Mouse (Mus musculus): ENCODE data around the gene Aoc1. TPM values are rescaled to one million over a fixed set of nuclear protein-coding genes. Genes with fewer than 3 reads are reported as not detected.

Aoc1 gene
- not detected in 2 replicates for polyA plus RNA-seq (2016; fragmentation: Nextera tagmentation; extraction: Ambion mirVana)

DNA sequence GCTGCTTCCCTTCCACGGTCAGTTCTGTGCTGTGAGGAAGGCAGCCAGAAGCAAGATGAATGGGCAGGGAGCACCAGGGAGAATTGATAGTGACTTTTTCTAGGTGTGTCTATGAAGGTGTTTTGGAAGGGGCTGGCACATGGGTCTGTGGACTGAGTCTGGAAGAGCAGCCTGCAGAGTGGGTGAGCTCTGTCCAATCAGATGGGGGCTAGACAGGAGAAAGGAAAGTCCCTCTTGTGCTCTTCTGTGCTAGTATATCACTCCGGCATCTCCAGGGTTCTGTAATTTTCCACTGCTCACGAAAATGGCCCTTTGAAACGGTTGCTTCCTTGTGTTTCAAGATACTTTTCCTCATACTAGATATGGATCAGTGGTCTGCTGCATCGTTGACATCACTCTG, at the start of gene Aoc1:
Gene Aoc1, plus strand, starts transcription at position 301 of the 400 bp plus-strand sequence.
- Histone ChIP-seq H3K4me3 (no peak within 1 kb of the TSS), H3K27me3 (ENCODE audit: low read depth, poor library complexity, severe bottlenecking) (no peaks in the 10 kb centered on the region), H3K9me3 (replicated peaks) (no peaks in the 10 kb centered on the region), H3K4me1 (no peaks in the 10 kb centered on the region; the same call in 1 of the 2 replicates), H3K27ac (no peak within 1 kb of the TSS), H3K36me3 (no peaks in the 10 kb centered on the region)
- DNase-seq (ENCODE audit: low spot score) = peak; percentile 11
- 82% methylated on average over 5 of the region's 5 CpGs for WGBS

DNA sequence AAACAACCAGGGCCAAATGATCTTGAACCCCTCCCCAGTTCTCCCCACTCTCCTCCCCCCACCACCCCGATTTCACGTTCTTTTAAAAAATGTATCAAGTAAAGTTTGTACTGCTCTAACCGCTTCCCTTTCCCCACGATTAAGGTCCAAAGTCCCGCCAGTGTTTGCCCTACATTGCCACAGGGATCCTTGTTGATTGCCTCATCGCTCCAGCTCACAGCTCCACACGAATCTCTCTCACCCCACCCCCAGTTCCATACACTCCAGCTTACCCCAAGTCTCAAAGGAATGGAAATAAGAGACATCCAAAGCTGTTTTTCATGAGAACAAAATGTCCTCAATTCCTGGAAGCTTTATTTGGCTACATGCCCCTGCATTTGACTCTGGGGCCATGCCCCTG, 47.7 kb upstream of the Aoc1 start:
- no peak overlapping the region for H3K27ac ChIP-seq
- 72% methylated on average over 7 of the region's 7 CpGs for WGBS

DNA sequence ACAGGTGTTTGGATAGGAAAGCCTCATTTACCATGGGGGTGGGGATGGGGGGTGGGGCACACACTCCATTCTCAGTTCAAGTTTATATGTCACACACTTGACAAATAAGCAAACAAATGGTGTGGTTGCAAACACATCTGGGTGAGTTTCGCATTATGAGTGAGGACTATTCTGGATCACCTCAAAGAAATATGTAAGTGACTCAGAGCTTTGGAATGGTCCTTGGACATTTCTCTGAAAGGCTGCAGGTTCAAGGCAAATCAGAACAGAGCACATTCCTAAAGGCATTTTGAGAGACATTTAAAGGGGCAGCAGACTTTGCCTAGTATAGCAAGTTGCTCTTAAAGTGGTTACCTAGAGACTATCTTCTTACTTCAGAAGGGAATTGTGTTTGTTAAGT, 43.7 kb upstream of the Aoc1 start:
- Histone ChIP-seq H3K27ac (no peak overlapping the region), H3K27me3 (ENCODE audit: low read depth, poor library complexity, severe bottlenecking) (no peaks in the 10 kb centered on the region), H3K9me3 (replicated peaks) (no peaks in the 10 kb centered on the region), H3K4me3 (no peak overlapping the region), H3K36me3 (peaks cover 13% of the 10 kb centered on the region), H3K4me1 (0 out of 2 replicates have a peak, but pooled peaks cover 3% of the 10 kb centered on the region)
- DNase-seq (ENCODE audit: low spot score) = no peak
- WGBS = 78% methylated on average over 1 of the region's 1 CpGs

More for the DNA sequence above, 47.7 kb upstream of the Aoc1 start:
- no peak for DNase-seq (ENCODE audit: low spot score)
- Histone ChIP-seq H3K36me3 (no peaks in the 10 kb centered on the region), H3K9me3 (replicated peaks) (no peaks in the 10 kb centered on the region), H3K4me3 (no peak overlapping the region), H3K4me1 (0 out of 2 replicates have a peak, but pooled peaks cover 3% of the 10 kb centered on the region), H3K27me3 (ENCODE audit: low read depth, poor library complexity, severe bottlenecking) (no peaks in the 10 kb centered on the region)

GRCm38 (mm10) chr6:48829651-48830050, 43.0 kb upstream of the Aoc1 start:
- H3K27ac ChIP-seq = no peak overlapping the region
- 0 out of 2 replicates have a peak, but pooled peaks cover 3% of the 10 kb centered on the region for H3K4me1 ChIP-seq
- DNase-seq (ENCODE audit: low spot score) = no peak
- H3K4me3 ChIP-seq = no peak overlapping the region
- H3K27me3 ChIP-seq (ENCODE audit: low read depth, poor library complexity, severe bottlenecking) = no peaks in the 10 kb centered on the region
- H3K36me3 ChIP-seq = peaks cover 20% of the 10 kb centered on the region
- no peaks in the 10 kb centered on the region for H3K9me3 ChIP-seq (replicated peaks)

DNA sequence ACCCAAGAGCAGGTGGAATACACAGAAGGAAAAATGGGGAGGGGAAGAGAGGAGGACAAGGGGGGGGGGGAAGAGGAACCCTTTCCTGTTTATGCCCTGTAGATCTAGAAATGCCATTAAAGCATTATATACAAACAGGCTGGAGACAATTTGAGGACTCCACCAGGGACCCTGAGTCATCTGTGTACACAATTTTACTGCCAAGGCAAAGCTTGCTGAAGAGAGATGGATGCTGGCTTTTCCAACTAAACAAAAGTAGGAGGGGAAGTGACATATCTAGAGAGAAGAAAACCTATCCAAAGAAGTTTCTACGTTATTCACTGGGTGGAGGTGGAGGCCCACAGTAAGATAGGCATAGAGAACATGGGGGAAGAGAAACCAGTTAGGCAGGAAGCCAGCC, 42.5 kb upstream of the Aoc1 start:
- H3K27ac ChIP-seq = no peak overlapping the region
- H3K9me3 ChIP-seq (replicated peaks) = no peaks in the 10 kb centered on the region
- WGBS = 73% methylated on average over 1 of the region's 1 CpGs
- H3K27me3 ChIP-seq (ENCODE audit: low read depth, poor library complexity, severe bottlenecking) = no peaks in the 10 kb centered on the region
- H3K4me3 ChIP-seq = no peak overlapping the region
- peaks cover 26% of the 10 kb centered on the region for H3K36me3 ChIP-seq
- DNase-seq (ENCODE audit: low spot score) = no peak
- 0 out of 2 replicates have a peak, but pooled peaks cover 3% of the 10 kb centered on the region for H3K4me1 ChIP-seq

- Histone ChIP-seq H3K27me3 (ENCODE audit: low read depth, poor library complexity, severe bottlenecking) (no peaks in the 10 kb centered on the region), H3K27ac (no peak overlapping the region), H3K4me3 (no peak overlapping the region), H3K36me3 (peaks cover 34% of the 10 kb centered on the region), H3K4me1 (0 out of 2 replicates have a peak, but pooled peaks cover 3% of the 10 kb centered on the region), H3K9me3 (replicated peaks) (no peaks in the 10 kb centered on the region)
- whole genome bisulfite sequencing = 91% methylated on average over 5 of the region's 5 CpGs
- DNase-seq (ENCODE audit: low spot score) = no peak
Measured at GRCm38 (mm10) chr6:48831141-48831540, 41.6 kb upstream of the Aoc1 start.

DNA sequence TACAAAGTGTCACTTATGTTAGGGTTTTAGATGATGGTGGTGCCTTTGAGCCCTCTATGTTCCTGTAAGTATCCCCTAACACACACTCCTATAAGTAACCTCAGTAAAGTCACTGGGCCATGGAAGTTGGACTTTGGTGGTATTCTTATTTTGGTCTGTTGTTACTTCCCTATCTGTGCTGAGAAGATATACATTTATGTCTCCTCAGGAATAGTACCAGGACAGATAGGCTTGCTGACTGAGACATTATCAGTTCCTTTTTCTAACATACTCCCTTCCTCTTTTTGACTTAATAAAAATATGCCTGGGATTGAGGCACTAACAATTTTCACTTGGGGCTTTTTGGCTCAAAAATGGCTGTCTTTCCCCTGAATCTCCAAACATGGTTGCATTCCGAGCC, 40.3 kb upstream of the Aoc1 start:
- H3K36me3 ChIP-seq = peaks cover 34% of the 10 kb centered on the region
- H3K27ac ChIP-seq = no peak overlapping the region
- no peaks in the 10 kb centered on the region for H3K27me3 ChIP-seq (ENCODE audit: low read depth, poor library complexity, severe bottlenecking)
- H3K9me3 ChIP-seq (replicated peaks) = no peaks in the 10 kb centered on the region
- WGBS = 83% methylated on average over 1 of the region's 1 CpGs
- DNase-seq (ENCODE audit: low spot score) = no peak
- 0 out of 2 replicates have a peak, but pooled peaks cover 3% of the 10 kb centered on the region for H3K4me1 ChIP-seq
- no peak overlapping the region for H3K4me3 ChIP-seq

DNA sequence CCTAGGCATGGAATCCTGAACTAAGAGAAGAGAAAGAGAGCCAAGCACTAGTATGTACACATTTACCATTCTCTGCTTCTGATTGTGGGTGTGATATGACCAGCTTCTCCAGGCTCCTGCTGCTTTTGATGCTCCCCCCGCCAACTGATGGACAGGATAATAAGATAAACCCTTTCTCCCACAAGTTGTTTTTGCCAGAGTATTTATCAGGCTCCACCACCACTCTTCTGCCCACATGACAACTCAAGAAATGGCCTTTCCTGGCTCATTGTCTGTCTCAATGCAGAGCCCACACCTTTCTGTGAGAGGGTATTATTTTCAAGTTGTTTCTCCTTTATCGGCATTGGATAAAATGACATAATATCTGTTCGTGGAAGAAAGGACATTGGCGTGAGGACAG, 39.2 kb upstream of the Aoc1 start:
- WGBS = 91% methylated on average over 4 of the region's 4 CpGs
- no peak for DNase-seq (ENCODE audit: low spot score)
- Histone ChIP-seq H3K36me3 (peaks cover 38% of the 10 kb centered on the region), H3K27ac (no peak overlapping the region), H3K4me3 (no peak overlapping the region), H3K9me3 (replicated peaks) (no peaks in the 10 kb centered on the region), H3K4me1 (0 out of 2 replicates have a peak, but pooled peaks cover 3% of the 10 kb centered on the region), H3K27me3 (ENCODE audit: low read depth, poor library complexity, severe bottlenecking) (no peaks in the 10 kb centered on the region)

DNA sequence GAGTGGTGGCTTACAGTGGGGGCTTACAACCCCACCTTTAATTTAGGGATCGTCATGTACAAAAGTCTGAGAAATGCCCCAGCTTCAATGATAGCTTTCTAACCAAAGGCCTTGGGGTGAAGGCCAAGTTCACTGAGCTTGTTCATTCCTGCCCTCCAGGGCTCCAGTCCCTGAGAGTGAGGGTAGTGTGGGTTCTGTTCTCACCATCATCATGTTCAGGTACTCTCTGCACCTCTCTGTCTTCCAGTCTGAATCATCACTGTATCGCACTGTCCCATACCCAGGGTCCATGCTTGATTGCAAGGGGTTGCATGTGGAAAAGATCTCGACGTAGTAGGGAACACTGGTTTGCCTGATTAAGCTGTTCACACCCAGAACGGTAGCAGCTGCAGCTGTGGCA, 37.5 kb upstream of the Aoc1 start:
- H3K27ac ChIP-seq = no peak overlapping the region
- WGBS = 88% methylated on average over 5 of the region's 5 CpGs
- peaks cover 7% of the 10 kb centered on the region for H3K4me1 ChIP-seq
- no peak for DNase-seq (ENCODE audit: low spot score)
- peaks cover 38% of the 10 kb centered on the region for H3K36me3 ChIP-seq
- H3K27me3 ChIP-seq (ENCODE audit: low read depth, poor library complexity, severe bottlenecking) = no peaks in the 10 kb centered on the region
- no peak overlapping the region for H3K4me3 ChIP-seq
- H3K9me3 ChIP-seq (replicated peaks) = no peaks in the 10 kb centered on the region

GRCm38 (mm10) chr6:48836146-48836545, 36.5 kb upstream of the Aoc1 start:
- DNase-seq (ENCODE audit: low spot score) = no peak
- peaks cover 38% of the 10 kb centered on the region for H3K36me3 ChIP-seq
- H3K4me1 ChIP-seq = peaks cover 16% of the 10 kb centered on the region
- 84% methylated on average over 5 of the region's 5 CpGs for WGBS
- H3K4me3 ChIP-seq = no peak overlapping the region
- H3K9me3 ChIP-seq (replicated peaks) = no peaks in the 10 kb centered on the region
- no peak overlapping the region for H3K27ac ChIP-seq
- no peaks in the 10 kb centered on the region for H3K27me3 ChIP-seq (ENCODE audit: low read depth, poor library complexity, severe bottlenecking)

- H3K27me3 ChIP-seq (ENCODE audit: low read depth, poor library complexity, severe bottlenecking) = no peaks in the 10 kb centered on the region
- no peaks in the 10 kb centered on the region for H3K9me3 ChIP-seq (replicated peaks)
- no peak overlapping the region for H3K27ac ChIP-seq
- H3K4me1 ChIP-seq = peaks cover 29% of the 10 kb centered on the region
- H3K36me3 ChIP-seq = peaks cover 40% of the 10 kb centered on the region
- H3K4me3 ChIP-seq = no peak overlapping the region
- WGBS = 84% methylated on average over 7 of the region's 7 CpGs
- no peak for DNase-seq (ENCODE audit: low spot score)
Measured at GRCm38 (mm10) chr6:48837516-48837915, 35.2 kb upstream of the Aoc1 start.

DNA sequence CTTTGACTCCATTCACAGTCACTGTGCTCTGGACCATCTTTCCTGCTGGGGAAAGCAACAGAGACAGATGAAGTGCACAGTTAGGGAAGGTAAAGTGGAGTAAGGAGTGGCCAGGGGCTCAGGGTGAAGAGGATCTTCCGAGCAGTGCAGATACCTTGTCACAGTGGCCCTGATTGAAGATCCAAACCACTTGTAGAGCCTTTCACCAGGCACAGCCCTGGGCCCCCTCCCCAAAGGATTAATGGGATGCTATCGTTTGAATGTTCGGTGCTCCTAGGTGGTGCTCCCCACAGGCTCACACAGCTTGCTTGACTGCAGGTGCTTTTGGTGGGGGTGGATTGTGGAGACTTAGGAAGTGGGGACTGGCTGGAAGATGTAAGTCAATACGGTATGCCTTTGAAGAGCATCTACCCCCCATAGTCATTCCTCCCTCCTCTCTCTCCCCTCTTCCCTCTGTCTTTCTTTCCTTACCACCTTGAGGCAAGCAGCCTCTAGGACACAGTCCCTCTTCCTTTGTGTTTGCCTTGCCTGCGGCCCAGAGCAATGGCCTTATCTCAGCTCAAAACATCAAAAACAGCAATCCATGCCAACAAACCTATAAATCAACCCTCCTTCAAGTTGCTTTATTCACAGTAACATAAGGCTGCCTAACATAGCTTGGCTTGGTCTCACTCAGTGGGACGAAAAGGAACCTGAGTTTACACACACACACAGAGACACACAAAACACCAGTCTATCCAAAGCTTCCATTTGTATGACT, 34.2 kb upstream of the Aoc1 start:
- Histone ChIP-seq H3K4me1 (peaks cover 30% of the 10 kb centered on the region), H3K4me3 (no peak overlapping the region), H3K36me3 (peaks cover 41% of the 10 kb centered on the region), H3K9me3 (replicated peaks) (no peaks in the 10 kb centered on the region), H3K27ac (no peak overlapping the region), H3K27me3 (ENCODE audit: low read depth, poor library complexity, severe bottlenecking) (no peaks in the 10 kb centered on the region)
- DNase-seq (ENCODE audit: low spot score) = no peak
- WGBS = 81% methylated on average over 6 of the region's 6 CpGs

- no peaks in the 10 kb centered on the region for H3K9me3 ChIP-seq (replicated peaks)
- peaks cover 39% of the 10 kb centered on the region for H3K36me3 ChIP-seq
- no peaks in the 10 kb centered on the region for H3K27me3 ChIP-seq (ENCODE audit: low read depth, poor library complexity, severe bottlenecking)
- peaks cover 30% of the 10 kb centered on the region for H3K4me1 ChIP-seq
- peak within 1 kb of the TSS; percentile 86 for H3K27ac ChIP-seq
- H3K4me3 ChIP-seq = peak within 1 kb of the TSS; percentile 52
- DNase-seq (ENCODE audit: low spot score) = no peak
- 42% methylated on average over 7 of the region's 7 CpGs for WGBS
Measured at GRCm38 (mm10) chr6:48840371-48840969, 32.2 kb upstream of the Aoc1 start, which contains the start of gene Tmem176a. Tmem176a (plus strand) TSS chr6:48840919.

Measured in limb, embryonic 10.5 days (tissue).